8 mouse cellular contexts compared by ENCODE assay signal in the genomic region with DNA sequence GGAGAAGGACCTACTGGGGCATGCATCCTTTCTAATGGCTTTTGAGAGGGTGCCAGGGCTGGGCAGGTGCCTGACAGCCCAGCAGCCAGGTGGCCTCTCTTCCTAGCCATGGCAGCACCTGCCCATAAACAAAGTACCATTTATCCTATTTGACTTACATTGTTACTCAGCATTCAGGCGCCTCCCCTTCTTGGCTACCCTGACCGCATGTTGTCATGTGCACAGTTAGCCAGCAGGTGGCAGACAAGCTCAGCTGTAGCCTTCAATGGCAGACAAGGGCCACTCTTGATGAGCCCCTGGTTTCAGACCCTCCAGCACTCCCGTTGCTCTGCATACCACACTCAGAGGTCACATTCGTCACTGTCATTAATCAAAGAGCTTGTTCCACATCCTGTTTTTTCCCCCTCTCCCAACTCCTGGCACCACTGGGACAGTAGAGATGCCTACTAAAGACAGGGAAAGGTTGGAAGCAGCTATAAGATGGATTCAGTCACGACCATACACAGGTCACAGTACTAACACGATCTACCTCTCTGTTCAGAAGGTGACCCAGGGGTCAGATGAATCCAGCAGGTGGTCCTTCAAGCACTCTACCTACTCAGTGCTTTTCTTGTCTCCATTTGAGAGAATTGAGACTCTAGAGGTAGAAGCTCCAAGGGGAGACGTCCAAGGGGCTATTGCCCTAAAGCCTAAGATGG. TPM values are rescaled to one million over a fixed set of nuclear protein-coding genes. Genes with fewer than 3 reads are reported as not detected.
DNase-seq lines count a peak whose midpoint lies in the region; ATAC-seq lines count a peak whose summit lies in the region.

No protein-coding gene starts in this region.

- intact Hi-C loops in left cerebral cortex, postnatal 10 days (cut with DNase I), result loop anchor here (1.0 to 2.0 kb wide), 2 partner anchors 43 to 52 kb away; no protein-coding TSS in a partner anchor

- DNase-seq in NIH3T3 (ENCODE audit: low read depth), result peak; percentile 87
- DNase-seq in cerebellum, adult 9-10 months, result peak; percentile 91
- DNase-seq in hindlimb bud, embryonic 11.5 days (ENCODE audit: extremely low spot score, low read depth, low spot score), result peak; percentile 60
- DNase-seq in left cerebral cortex, postnatal 10 days (ENCODE audit: extremely low spot score in 1 of 2, low spot score in 2 of 2), result peak; percentile 80 to 84
- DNase-seq in right cerebral cortex, postnatal 14 days, result peak; percentile 87
- peak; percentile 88 for DNase-seq in urinary bladder, postnatal 14 days (ENCODE audit: low spot score)

- ATAC-seq in frontal cortex, adult (ENCODE audit: low TSS enrichment), result peak; percentile 42; the same call in 1 of the 2 replicates
- ATAC-seq in megakaryocyte-erythroid progenitor cell, adult 5-6 weeks (replicated peaks; ENCODE audit: low FRiP score, low TSS enrichment, poor library complexity, severe bottlenecking), result peak; percentile 82

RNA-seq across cellular contexts. Expression of gene Kcnip3, which starts 14.7 kb away (rescaled TPM):
- total RNA-seq in left cerebral cortex, postnatal 10 days (2021), result 10 to 100 TPM; 61.7 to 67.9 TPM
- not detected in 2 replicates for total RNA-seq in megakaryocyte-erythroid progenitor cell, adult 5-6 weeks (2014; fragmentation: Nextera tagmentation)
- total RNA-seq in megakaryocyte-erythroid progenitor cell, adult 5-6 weeks (2017), result 0.15 TPM in 1 of 2 replicates, not detected in the other

RNA-seq across cellular contexts. Expression of gene Prom2, which starts 34.0 kb away (rescaled TPM):
- under 1 TPM in 1 of 2 experiments, not detected in 1; 0.11 TPM for total RNA-seq in left cerebral cortex, postnatal 10 days (2021)
- not detected in 2 replicates for total RNA-seq in megakaryocyte-erythroid progenitor cell, adult 5-6 weeks (2014; fragmentation: Nextera tagmentation)
- not detected in 2 replicates for total RNA-seq in megakaryocyte-erythroid progenitor cell, adult 5-6 weeks (2017)

Comparison
In these comparisons a context has a peak if more than half of its experiments do, and no peak if none do; other contexts are left out.
1. Peak in every context shown above with its lines: DNase-seq and ATAC-seq.
2. RNA of gene Kcnip3, which starts 14.7 kb away (total RNA-seq): 61.7 to 67.9 TPM in left cerebral cortex, postnatal 10 days; 0.15 TPM in megakaryocyte-erythroid progenitor cell, adult 5-6 weeks; every median in the first group is over 10 times any median in the second.